Mouse (Mus musculus) MEL (cell line): ENCODE results near the gene Cog4. TPM values are rescaled to one million over a fixed set of nuclear protein-coding genes. Genes with fewer than 3 reads are reported as not detected.

ENCODE experiments used
- DNase-seq: peaks from one replicate; pipeline ENCODE4 v3.0.0; 2011; ENCODE audit warnings: low read depth, low spot score
- H3K27ac ChIP-seq: 2 replicates; pipeline ENCODE4 v1.5.1; 2012; ENCODE audit warnings: low read depth, mild to moderate bottlenecking, control low read depth, low read length, moderate library complexity; ENCODE audit not compliant: control insufficient read depth
- H3K27me3 ChIP-seq, 2 experiments: fragments of 150-350 bp in 1 of 2; sonication (generic) in 1 of 2; 2 replicates each; pipeline ENCODE4 v1.6.1; 2012; ENCODE audit warnings: low read length in 2 of 2, mild to moderate bottlenecking in 2 of 2, improper control_type of control experiment in 1 of 2, moderate library complexity in 1 of 2; ENCODE audit not compliant: insufficient read depth in 2 of 2, control insufficient read depth in 1 of 2
- H3K36me3 ChIP-seq, 2 experiments: 2 replicates each; pipeline ENCODE4 v1.6.1; 2012 to 2014; ENCODE audit warnings: low read length in 2 of 2, improper control_type of control experiment in 1 of 2, inconsistent platforms in 1 of 2, mild to moderate bottlenecking in 1 of 2; ENCODE audit not compliant: insufficient read depth in 2 of 2, control insufficient read depth in 1 of 2
- H3K4me1 ChIP-seq, 2 experiments: fragments of 150-350 bp in 1 of 2; sonication (generic) in 1 of 2; 2 replicates each; pipeline ENCODE4 v1.6.1; 2012; ENCODE audit warnings: low read length in 2 of 2, improper control_type of control experiment in 1 of 2, mild to moderate bottlenecking in 1 of 2; ENCODE audit not compliant: insufficient read depth in 2 of 2, control insufficient read depth in 1 of 2
- H3K4me3 ChIP-seq, 2 experiments: fragments of 150-350 bp in 1 of 2; sonication (generic) in 1 of 2; 2 replicates each; pipeline ENCODE4 v1.5.1; 2012; ENCODE audit warnings: low read depth in 2 of 2, low read length in 2 of 2, mild to moderate bottlenecking in 2 of 2, moderate library complexity in 2 of 2, control low read depth in 1 of 2, improper control_type of control experiment in 1 of 2; ENCODE audit not compliant: control insufficient read depth in 1 of 2, insufficient read depth in 1 of 2
- H3K79me2 ChIP-seq: 2 replicates; pipeline ENCODE4 v1.6.1; 2012; ENCODE audit warnings: mild to moderate bottlenecking, low read length, moderate library complexity; ENCODE audit not compliant: control insufficient read depth, poor library complexity, insufficient read depth
- H3K9ac ChIP-seq: 2 replicates; pipeline ENCODE4 v1.6.1; 2012; ENCODE audit warnings: low read depth, mild to moderate bottlenecking, control low read depth, low read length, moderate library complexity; ENCODE audit not compliant: control insufficient read depth, poor library complexity, severe bottlenecking
- H3K9me3 ChIP-seq: fragments of 150-350 bp; sonication (generic); replicated peaks from 2 replicates; pipeline ENCODE4 v1.6.1; 2012; ENCODE audit warnings: mild to moderate bottlenecking, low read length, improper control_type of control experiment, moderate library complexity; ENCODE audit not compliant: insufficient read depth
- BHLHE40 ChIP-seq: IDR thresholded peaks from 2 replicates; pipeline ENCODE4 v1.6.1; 2012; ENCODE audit warnings: low read depth, mild to moderate bottlenecking, inconsistent platforms, low read length, improper control_type of control experiment, borderline replicate concordance
- CHD1 ChIP-seq: IDR thresholded peaks from 2 replicates; pipeline ENCODE4 v1.6.1; 2012; ENCODE audit warnings: low read depth, mild to moderate bottlenecking, inconsistent platforms, low read length, improper control_type of control experiment
- CHD2 ChIP-seq: IDR thresholded peaks from 2 replicates; pipeline ENCODE4 v1.6.1; 2011; ENCODE audit warnings: low read length, improper control_type of control experiment
- CTCF ChIP-seq, 3 experiments: IDR thresholded peaks in 2 of 3; conservative IDR thresholded peaks in 1 of 3; 2 replicates each; pipeline ENCODE4 v1.5.1; 2011 to 2012; ENCODE audit warnings: low read length in 3 of 3, low read depth in 2 of 3, mild to moderate bottlenecking in 2 of 3, improper control_type of control experiment in 1 of 3, inconsistent platforms in 1 of 3, mixed read lengths in 1 of 3, moderate library complexity in 1 of 3; ENCODE audit not compliant: control insufficient read depth in 1 of 3, insufficient read depth in 1 of 3, poor library complexity in 1 of 3, severe bottlenecking in 1 of 3
- ELF1 ChIP-seq: IDR thresholded peaks from 2 replicates; pipeline ENCODE4 v1.6.1; 2014; ENCODE audit warnings: low read depth, mild to moderate bottlenecking, inconsistent platforms, low read length, improper control_type of control experiment, moderate library complexity
- EP300 ChIP-seq, 2 experiments: IDR thresholded peaks; 2 replicates each; pipeline ENCODE4 v1.6.1; 2011; ENCODE audit warnings: improper control_type of control experiment in 2 of 2, low read length in 2 of 2, low read depth in 1 of 2, mild to moderate bottlenecking in 1 of 2
- ETS1 ChIP-seq: IDR thresholded peaks from 2 replicates; pipeline ENCODE4 v1.6.1; 2012; ENCODE audit warnings: low read depth, mild to moderate bottlenecking, inconsistent platforms, low read length, improper control_type of control experiment, moderate library complexity
- GABPA ChIP-seq: IDR thresholded peaks from 2 replicates; pipeline ENCODE4 v1.6.1; 2012; ENCODE audit warnings: low read depth, mild to moderate bottlenecking, inconsistent platforms, low read length, improper control_type of control experiment, moderate library complexity
- GATA1 ChIP-seq: IDR thresholded peaks from 2 replicates; pipeline ENCODE4 v1.6.1; 2011; ENCODE audit warnings: low read depth, low read length, improper control_type of control experiment
- HCFC1 ChIP-seq: IDR thresholded peaks from 2 replicates; pipeline ENCODE4 v1.6.1; 2012; ENCODE audit warnings: low read depth, mild to moderate bottlenecking, inconsistent platforms, low read length, improper control_type of control experiment, moderate library complexity
- JUND ChIP-seq: IDR thresholded peaks from 2 replicates; pipeline ENCODE4 v1.6.1; 2011; ENCODE audit warnings: low read depth, mild to moderate bottlenecking, improper control_type of control experiment, low read length
- KAT2A ChIP-seq: conservative IDR thresholded peaks from 2 replicates; pipeline ENCODE4 v1.6.1; 2012; ENCODE audit warnings: low read depth, low read length, improper control_type of control experiment, inconsistent platforms
- MAFK ChIP-seq: IDR thresholded peaks from 2 replicates; pipeline ENCODE4 v1.6.1; 2011; ENCODE audit warnings: low read depth, mild to moderate bottlenecking, low read length, improper control_type of control experiment, borderline replicate concordance
- MAX ChIP-seq: IDR thresholded peaks from 2 replicates; pipeline ENCODE4 v1.6.1; 2011; ENCODE audit warnings: low read length, improper control_type of control experiment
- MAZ ChIP-seq: IDR thresholded peaks from 2 replicates; pipeline ENCODE4 v1.6.1; 2012; ENCODE audit warnings: low read depth, mild to moderate bottlenecking, inconsistent platforms, low read length, improper control_type of control experiment
- MEF2A ChIP-seq: IDR thresholded peaks from 2 replicates; pipeline ENCODE4 v1.6.1; 2014; ENCODE audit warnings: low read depth, mild to moderate bottlenecking, inconsistent platforms, low read length, improper control_type of control experiment; ENCODE audit not compliant: poor library complexity, insufficient replicate concordance, severe bottlenecking; ENCODE audit errors: extremely low read depth
- MXI1 ChIP-seq: IDR thresholded peaks from 2 replicates; pipeline ENCODE4 v1.6.1; 2011; ENCODE audit warnings: mild to moderate bottlenecking, low read depth, low read length, improper control_type of control experiment
- MYB ChIP-seq: IDR thresholded peaks from 2 replicates; pipeline ENCODE4 v1.6.1; 2011; ENCODE audit warnings: mild to moderate bottlenecking, low read depth, low read length, improper control_type of control experiment
- MYC ChIP-seq: IDR thresholded peaks from 2 replicates; pipeline ENCODE4 v1.6.1; 2011; ENCODE audit warnings: low read depth, mild to moderate bottlenecking, low read length, improper control_type of control experiment, moderate library complexity
- NELFE ChIP-seq: IDR thresholded peaks from 2 replicates; pipeline ENCODE4 v1.6.1; 2011; ENCODE audit warnings: low read depth, low read length, improper control_type of control experiment
- NRF1 ChIP-seq: IDR thresholded peaks from 2 replicates; pipeline ENCODE4 v1.6.1; 2014; ENCODE audit warnings: low read depth, mild to moderate bottlenecking, inconsistent platforms, low read length, improper control_type of control experiment, moderate library complexity; ENCODE audit not compliant: poor library complexity, insufficient read depth, severe bottlenecking
- POLR2A ChIP-seq, 2 experiments: IDR thresholded peaks; 2 replicates each; pipeline ENCODE4 v1.6.1; 2011 to 2012; ENCODE audit warnings: low read length in 2 of 2, mild to moderate bottlenecking in 2 of 2, control low read depth in 1 of 2, improper control_type of control experiment in 1 of 2, low read depth in 1 of 2, moderate library complexity in 1 of 2; ENCODE audit not compliant: control insufficient read depth in 1 of 2, insufficient read depth in 1 of 2, poor library complexity in 1 of 2
- POLR2AphosphoS5 ChIP-seq: IDR thresholded peaks from 2 replicates; pipeline ENCODE4 v1.6.1; 2012; ENCODE audit warnings: low read depth, borderline replicate concordance, mild to moderate bottlenecking, inconsistent platforms, low read length, moderate library complexity, mixed read lengths
- RAD21 ChIP-seq: IDR thresholded peaks from 2 replicates; pipeline ENCODE4 v1.6.1; 2011; ENCODE audit warnings: mild to moderate bottlenecking, low read depth, low read length, improper control_type of control experiment
- RCOR1 ChIP-seq: IDR thresholded peaks from 2 replicates; pipeline ENCODE4 v1.6.1; 2012; ENCODE audit warnings: low read depth, mild to moderate bottlenecking, inconsistent platforms, low read length, improper control_type of control experiment
- SIN3A ChIP-seq: IDR thresholded peaks from 2 replicates; pipeline ENCODE4 v1.6.1; 2012; ENCODE audit warnings: low read length, improper control_type of control experiment, inconsistent platforms
- SMC3 ChIP-seq: IDR thresholded peaks from 2 replicates; pipeline ENCODE4 v1.6.1; 2011; ENCODE audit warnings: low read depth, low read length, improper control_type of control experiment
- TAL1 ChIP-seq: IDR thresholded peaks from 2 replicates; pipeline ENCODE4 v1.6.1; 2012; ENCODE audit warnings: mild to moderate bottlenecking, inconsistent platforms, low read length, moderate library complexity, mixed read lengths
- TBP ChIP-seq: IDR thresholded peaks from 2 replicates; pipeline ENCODE4 v1.8.0; 2011; ENCODE audit warnings: low read depth, low read length, improper control_type of control experiment
- TCF12 ChIP-seq: IDR thresholded peaks from 2 replicates; pipeline ENCODE4 v1.6.1; 2014; ENCODE audit warnings: low read depth, mild to moderate bottlenecking, inconsistent platforms, low read length, improper control_type of control experiment, moderate library complexity
- UBTF ChIP-seq: IDR thresholded peaks from 2 replicates; pipeline ENCODE4 v1.6.1; 2012; ENCODE audit warnings: low read depth, mild to moderate bottlenecking, inconsistent platforms, low read length, improper control_type of control experiment, moderate library complexity, borderline replicate concordance; ENCODE audit not compliant: insufficient read depth
- USF1 ChIP-seq: IDR thresholded peaks from 2 replicates; pipeline ENCODE4 v1.6.1; 2014; ENCODE audit warnings: low read depth, mild to moderate bottlenecking, inconsistent platforms, low read length, improper control_type of control experiment, moderate library complexity
- USF2 ChIP-seq, 2 experiments: IDR thresholded peaks; 2 replicates each; pipeline ENCODE4 v1.6.1; 2011 to 2012; ENCODE audit warnings: improper control_type of control experiment in 2 of 2, low read length in 2 of 2, borderline replicate concordance in 1 of 2, inconsistent platforms in 1 of 2, low read depth in 1 of 2, mild to moderate bottlenecking in 1 of 2; ENCODE audit not compliant: insufficient read depth in 1 of 2
- ZC3H11A ChIP-seq: IDR thresholded peaks from 2 replicates; pipeline ENCODE4 v1.6.1; 2012; ENCODE audit warnings: low read depth, mild to moderate bottlenecking, inconsistent platforms, low read length, improper control_type of control experiment
- ZNF384 ChIP-seq: IDR thresholded peaks from 2 replicates; pipeline ENCODE4 v1.6.1; 2012; ENCODE audit warnings: low read depth, mild to moderate bottlenecking, inconsistent platforms, low read length, improper control_type of control experiment
- polyA plus RNA-seq, 2 experiments: library from polyadenylated mRNA; stranded (reverse) in 1 of 2; unstranded in 1 of 2; fragments of >175 nt in 1 of 2; fragments of >200 nt in 1 of 2; gene quantifications; 2 replicates each; pipeline versions ENCODE4 v1.2.1 to v1.2.4; 2012; ENCODE audit warnings: low replicate concordance in 2 of 2, low read depth in 1 of 2; ENCODE audit not compliant: insufficient read length in 2 of 2, insufficient read depth in 1 of 2, missing spikeins in 1 of 2
- total RNA-seq: library from RNA; depleted of rRNA; stranded (reverse); fragments of 300-350 nt; gene quantifications from 2 replicates; pipeline ENCODE4 v1.2.3, GENCODE M21; 2012; rRNA removed

Gene Cog4
- total RNA-seq (31.7 and 32.1 TPM in 2 replicates), polyA plus RNA-seq (10 to 100 TPM in 1 of 2 experiments, not detected in 1; 35.3 TPM)

- H3K9me3 ChIP-seq: no peaks in the 10 kb centered on the region
- H3K4me3 ChIP-seq: peak within 1 kb of the TSS; percentile 77 to 100
- peak within 1 kb of the TSS; percentile 96 for H3K27ac ChIP-seq
- peaks cover 59% of the 10 kb centered on the region for H3K79me2 ChIP-seq
- peak; percentile 92 for DNase-seq
- H3K27me3 ChIP-seq: no peaks in the 10 kb centered on the region
- peaks cover 0 to 21% of the 10 kb centered on the region in 2 experiments; a peak in 2 of 4 replicates for H3K4me1 ChIP-seq
- H3K36me3 ChIP-seq: peaks cover 27 to 37% of the 10 kb centered on the region in 2 experiments
- H3K9ac ChIP-seq: peak within 1 kb of the TSS; percentile 99
- TF ChIP-seq MYB (no peak), MAFK (no peak), MYC (peak; percentile 92), RCOR1 (no peak), ZC3H11A (no peak), POLR2AphosphoS5 (no peak), NELFE (peak; percentile 85), USF1 (no peak), CTCF (IDR thresholded peaks at IDR 0.05 in 2 of 3, conservative IDR thresholded peaks at IDR 0.05 in 1 of 3; ENCODE audit: control insufficient read depth in 1 of 3, insufficient read depth in 1 of 3, low read depth in 2 of 3, low read length in 3 of 3, poor library complexity in 1 of 3, severe bottlenecking in 1 of 3) (no peak), MXI1 (peak; percentile 64), TCF12 (peak; percentile 82), CHD2 (no peak), SIN3A (peak; percentile 95), SMC3 (no peak), NRF1 (peak; percentile 32; the same call in 1 of the 2 replicates), BHLHE40 (no peak), ZNF384 (no peak), ELF1 (peak; percentile 95), KAT2A (peak; percentile 76; the same call in 1 of the 2 replicates), POLR2A (IDR thresholded peaks at IDR 0.05; ENCODE audit: control insufficient read depth in 1 of 2, insufficient read depth in 1 of 2, low read depth in 1 of 2, low read length in 2 of 2, poor library complexity in 1 of 2) (peak; percentile 75 to 94), MAX (peak; percentile 98), MEF2A (no peak), HCFC1 (peak; percentile 92), GATA1 (no peak), JUND (no peak), RAD21 (no peak), GABPA (no peak), TAL1 (no peak), UBTF (no peak), USF2 (IDR thresholded peaks at IDR 0.05; ENCODE audit: borderline replicate concordance in 1 of 2, insufficient read depth in 1 of 2, low read depth in 1 of 2, low read length in 2 of 2) (no peak), CHD1 (no peak), EP300 (IDR thresholded peaks at IDR 0.05; ENCODE audit: low read depth in 1 of 2, low read length in 2 of 2) (no peak), MAZ (no peak), ETS1 (no peak), TBP (peak; percentile 96)
These were observed at the start of gene Cog4, which contains the start of gene Sf3b3 for GRCm38 (mm10) chr8:110846405-110847170. Gene Cog4, plus strand, starts transcription at chr8:110846600. Gene Sf3b3, minus strand, starts transcription at chr8:110846787.
